Mouse (Mus musculus): ENCODE results near the gene 9530003J23Rik. TPM values are rescaled to one million over a fixed set of nuclear protein-coding genes. Genes with fewer than 3 reads are reported as not detected.

The 9530003J23Rik gene
- polyA plus RNA-seq, 1 experiment from 2014 or later: not detected

DNA sequence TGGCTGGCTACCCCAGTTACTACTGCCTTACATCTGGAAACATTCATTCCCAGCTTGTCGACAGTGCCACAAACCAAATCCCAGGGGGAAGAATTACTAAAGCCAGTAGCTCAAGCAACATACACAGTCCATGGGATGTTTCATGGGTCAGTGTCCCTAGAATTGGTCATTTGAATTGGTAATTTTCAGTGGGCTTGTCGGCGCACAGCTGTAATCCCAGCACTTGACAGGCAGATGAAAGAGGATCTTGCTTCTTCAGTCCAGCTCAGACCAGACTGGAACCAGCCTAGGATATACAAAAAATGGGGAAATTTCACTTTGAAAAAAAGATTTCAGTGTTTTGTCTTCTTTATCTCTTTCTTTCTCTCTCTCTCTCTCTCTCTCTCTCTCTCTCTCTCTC lies 38.8 kb downstream of the 9530003J23Rik start:
- WGBS: 72% methylated on average over 3 of the region's 3 CpGs
- Histone ChIP-seq H3K27me3 (replicated peaks; ENCODE audit: control insufficient read depth, insufficient read depth, low read length) (no peaks in the 10 kb centered on the region), H3K4me3 (ENCODE audit: low read length) (no peak overlapping the region), H3K36me3 (ENCODE audit: control insufficient read depth, insufficient read depth, low read length) (no peaks in the 10 kb centered on the region), H3K4me2 (ENCODE audit: low read depth, low read length) (no peak overlapping the region), H3K27ac (ENCODE audit: low read length) (no peak overlapping the region), H3K4me1 (ENCODE audit: control insufficient read depth, insufficient read depth, low read length) (peaks cover 11% of the 10 kb centered on the region), H3K9ac (ENCODE audit: low read depth, low read length) (no peak overlapping the region), H3K9me3 (ENCODE audit: control insufficient read depth, low read length) (no peaks in the 10 kb centered on the region)
- ATAC-seq: no peak

GRCm38 (mm10) chr10:117196696-117197095 lies 41.8 kb downstream of the 9530003J23Rik start:
- H3K27me3 ChIP-seq (replicated peaks; ENCODE audit: control insufficient read depth, insufficient read depth, low read length): no peaks in the 10 kb centered on the region
- H3K36me3 ChIP-seq (ENCODE audit: control insufficient read depth, insufficient read depth, low read length): no peaks in the 10 kb centered on the region
- H3K4me3 ChIP-seq (ENCODE audit: low read length): no peak overlapping the region
- H3K4me1 ChIP-seq (ENCODE audit: control insufficient read depth, insufficient read depth, low read length): no peaks in the 10 kb centered on the region; the same call in 1 of the 2 replicates
- 75% methylated on average over 3 of the region's 3 CpGs for WGBS
- H3K27ac ChIP-seq (ENCODE audit: low read length): no peak overlapping the region
- H3K4me2 ChIP-seq (ENCODE audit: low read depth, low read length): no peak overlapping the region
- H3K9ac ChIP-seq (ENCODE audit: low read depth, low read length): no peak overlapping the region
- ATAC-seq: no peak
- no peaks in the 10 kb centered on the region for H3K9me3 ChIP-seq (ENCODE audit: control insufficient read depth, low read length)

DNA sequence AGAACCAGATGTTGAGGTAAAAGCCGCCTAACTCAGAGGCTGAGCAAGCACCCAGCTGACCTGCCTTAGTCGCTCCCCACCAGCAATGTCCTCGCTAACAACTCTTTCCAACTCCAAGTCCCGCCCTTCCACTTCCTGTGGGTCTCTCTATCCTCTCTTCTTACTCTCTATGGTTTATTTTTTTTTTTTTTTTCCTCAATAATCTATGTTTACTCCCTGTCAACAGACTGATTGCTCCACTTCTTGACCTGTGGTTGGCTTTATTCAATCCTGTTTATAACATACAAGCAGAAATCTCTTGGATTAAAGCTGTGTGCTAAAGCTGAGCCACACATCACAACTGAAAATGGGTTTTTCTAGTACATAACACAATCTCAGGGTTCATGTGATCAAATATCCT lies 42.8 kb downstream of the 9530003J23Rik start:
- H3K4me1 ChIP-seq (ENCODE audit: control insufficient read depth, insufficient read depth, low read length): no peaks in the 10 kb centered on the region; the same call in 1 of the 2 replicates
- WGBS: 96% methylated on average over 4 of the region's 4 CpGs
- no peaks in the 10 kb centered on the region for H3K9me3 ChIP-seq (ENCODE audit: control insufficient read depth, low read length)
- no peak overlapping the region for H3K4me3 ChIP-seq (ENCODE audit: low read length)
- no peak overlapping the region for H3K27ac ChIP-seq (ENCODE audit: low read length)
- H3K36me3 ChIP-seq (ENCODE audit: control insufficient read depth, insufficient read depth, low read length): no peaks in the 10 kb centered on the region
- H3K4me2 ChIP-seq (ENCODE audit: low read depth, low read length): no peak overlapping the region
- H3K9ac ChIP-seq (ENCODE audit: low read depth, low read length): no peak overlapping the region
- no peaks in the 10 kb centered on the region for H3K27me3 ChIP-seq (replicated peaks; ENCODE audit: control insufficient read depth, insufficient read depth, low read length)
- ATAC-seq: no peak

- 78% methylated on average over 12 of the region's 12 CpGs for WGBS
- Histone ChIP-seq H3K4me3 (ENCODE audit: low read length) (no peak overlapping the region), H3K4me2 (ENCODE audit: low read depth, low read length) (no peak overlapping the region), H3K27me3 (replicated peaks; ENCODE audit: control insufficient read depth, insufficient read depth, low read length) (no peaks in the 10 kb centered on the region), H3K36me3 (ENCODE audit: control insufficient read depth, insufficient read depth, low read length) (no peaks in the 10 kb centered on the region), H3K4me1 (ENCODE audit: control insufficient read depth, insufficient read depth, low read length) (no peaks in the 10 kb centered on the region; the same call in 1 of the 2 replicates), H3K9me3 (ENCODE audit: control insufficient read depth, low read length) (no peaks in the 10 kb centered on the region), H3K27ac (ENCODE audit: low read length) (no peak overlapping the region), H3K9ac (ENCODE audit: low read depth, low read length) (no peak overlapping the region)
- ATAC-seq: no peak
Observed at GRCm38 (mm10) chr10:117195005-117195404, 43.5 kb downstream of the 9530003J23Rik start.

GRCm38 (mm10) chr10:117193364-117193763 lies 45.1 kb downstream of the 9530003J23Rik start:
- WGBS: 69% methylated on average over 5 of the region's 5 CpGs
- no peaks in the 10 kb centered on the region for H3K9me3 ChIP-seq (ENCODE audit: control insufficient read depth, low read length)
- no peak overlapping the region for H3K4me2 ChIP-seq (ENCODE audit: low read depth, low read length)
- H3K4me3 ChIP-seq (ENCODE audit: low read length): no peak overlapping the region
- ATAC-seq: peak; percentile 32; the same call in 1 of the 2 replicates
- H3K36me3 ChIP-seq (ENCODE audit: control insufficient read depth, insufficient read depth, low read length): no peaks in the 10 kb centered on the region
- H3K27ac ChIP-seq (ENCODE audit: low read length): no peak overlapping the region
- H3K9ac ChIP-seq (ENCODE audit: low read depth, low read length): no peak overlapping the region
- no peaks in the 10 kb centered on the region; the same call in 1 of the 2 replicates for H3K4me1 ChIP-seq (ENCODE audit: control insufficient read depth, insufficient read depth, low read length)
- no peaks in the 10 kb centered on the region for H3K27me3 ChIP-seq (replicated peaks; ENCODE audit: control insufficient read depth, insufficient read depth, low read length)

- no peak overlapping the region for H3K4me3 ChIP-seq (ENCODE audit: low read length)
- H3K27me3 ChIP-seq (replicated peaks; ENCODE audit: control insufficient read depth, insufficient read depth, low read length): no peaks in the 10 kb centered on the region
- H3K4me2 ChIP-seq (ENCODE audit: low read depth, low read length): peak overlapping the region; percentile 30; the same call in 1 of the 2 replicates
- H3K27ac ChIP-seq (ENCODE audit: low read length): peak overlapping the region; percentile 59
- no peaks in the 10 kb centered on the region for H3K36me3 ChIP-seq (ENCODE audit: control insufficient read depth, insufficient read depth, low read length)
- 28% methylated on average over 9 of the region's 9 CpGs for WGBS
- no peaks in the 10 kb centered on the region for H3K9me3 ChIP-seq (ENCODE audit: control insufficient read depth, low read length)
- peak; percentile 66 for ATAC-seq
- H3K4me1 ChIP-seq (ENCODE audit: control insufficient read depth, insufficient read depth, low read length): peaks cover 9% of the 10 kb centered on the region; the same call in 1 of the 2 replicates
- H3K9ac ChIP-seq (ENCODE audit: low read depth, low read length): no peak overlapping the region
Observed at GRCm38 (mm10) chr10:117185399-117186089, 53.0 kb downstream of the 9530003J23Rik start.

Other genes with a start within 250 kb of the 9530003J23Rik start
- not detected in 2 replicates for gene Lrrc10, start 193.4 kb downstream of the 9530003J23Rik start, polyA plus RNA-seq (2015; fragmentation: Nextera tagmentation; extraction: Ambion mirVana)
- 216 and 238 TPM in 2 replicates for gene Cct2, start 174.9 kb downstream of the 9530003J23Rik start, polyA plus RNA-seq (2015; fragmentation: Nextera tagmentation; extraction: Ambion mirVana)
- 13.9 and 15.6 TPM in 2 replicates for gene Frs2, start 90.2 kb downstream of the 9530003J23Rik start, polyA plus RNA-seq (2015; fragmentation: Nextera tagmentation; extraction: Ambion mirVana)
- 52.2 and 54.8 TPM in 2 replicates for gene Yeats4, start 14.2 kb downstream of the 9530003J23Rik start, polyA plus RNA-seq (2015; fragmentation: Nextera tagmentation; extraction: Ambion mirVana)
- 80.2 and 93.1 TPM in 2 replicates for gene Lyz2, start 43.6 kb upstream of the 9530003J23Rik start, polyA plus RNA-seq (2015; fragmentation: Nextera tagmentation; extraction: Ambion mirVana)
- 17.3 and 17.7 TPM in 2 replicates for gene Lyz1, start 54.2 kb upstream of the 9530003J23Rik start, polyA plus RNA-seq (2015; fragmentation: Nextera tagmentation; extraction: Ambion mirVana)
- 105 and 110 TPM in 2 replicates for gene Cpsf6, start 141.3 kb upstream of the 9530003J23Rik start, polyA plus RNA-seq (2015; fragmentation: Nextera tagmentation; extraction: Ambion mirVana)